Mouse (Mus musculus): ENCODE results near the gene Il31ra. TPM values are rescaled to one million over a fixed set of nuclear protein-coding genes. Genes with fewer than 3 reads are reported as not detected.
A peak's percentile ranks its signal among the peaks of the same experiment; 100 is the strongest.

Gene Il31ra
- polyA plus RNA-seq, 1 experiment from 2014 or later = 0.08 TPM

GRCm38 (mm10) chr13:112509465-112509864 is 84.7 kb downstream of the Il31ra start:
- H3K9me3 ChIP-seq (ENCODE audit: control insufficient read depth, low read length) = no peaks in the 10 kb centered on the region
- H3K36me3 ChIP-seq (ENCODE audit: control insufficient read depth, insufficient read depth, low read length) = peaks cover 3% of the 10 kb centered on the region
- no peaks in the 10 kb centered on the region for H3K4me1 ChIP-seq (replicated peaks; ENCODE audit: control insufficient read depth, insufficient read depth, low read length)
- no peak overlapping the region for H3K4me2 ChIP-seq
- WGBS = 28% methylated on average over 4 of the region's 4 CpGs
- DNase-seq (ENCODE audit: low spot score) (no peak), ATAC-seq (replicated peaks; ENCODE audit: low FRiP score) (peak; percentile 64)
- no peaks in the 10 kb centered on the region for H3K27me3 ChIP-seq (replicated peaks; ENCODE audit: control insufficient read depth, insufficient read depth, low read length)
- no peak overlapping the region for H3K9ac ChIP-seq (ENCODE audit: low read depth, low read length)
- H3K27ac ChIP-seq (ENCODE audit: low read depth, low read length) = no peak overlapping the region
- no peak overlapping the region for H3K4me3 ChIP-seq (ENCODE audit: low read depth, low read length)

GRCm38 (mm10) chr13:112508487-112508886 is 85.7 kb downstream of the Il31ra start:
- DNase-seq (ENCODE audit: low spot score) (no peak), ATAC-seq (replicated peaks; ENCODE audit: low FRiP score) (no peak)
- Histone ChIP-seq H3K4me2 (no peak overlapping the region), H3K4me1 (replicated peaks; ENCODE audit: control insufficient read depth, insufficient read depth, low read length) (no peaks in the 10 kb centered on the region), H3K9ac (ENCODE audit: low read depth, low read length) (no peak overlapping the region), H3K36me3 (ENCODE audit: control insufficient read depth, insufficient read depth, low read length) (peaks cover 12% of the 10 kb centered on the region), H3K27me3 (replicated peaks; ENCODE audit: control insufficient read depth, insufficient read depth, low read length) (no peaks in the 10 kb centered on the region), H3K4me3 (ENCODE audit: low read depth, low read length) (no peak overlapping the region), H3K9me3 (ENCODE audit: control insufficient read depth, low read length) (no peaks in the 10 kb centered on the region), H3K27ac (ENCODE audit: low read depth, low read length) (no peak overlapping the region)
- WGBS = 87% methylated on average over 5 of the region's 5 CpGs

- Histone ChIP-seq H3K4me2 (no peak overlapping the region), H3K9me3 (ENCODE audit: control insufficient read depth, low read length) (no peaks in the 10 kb centered on the region), H3K9ac (ENCODE audit: low read depth, low read length) (no peak overlapping the region), H3K4me1 (replicated peaks; ENCODE audit: control insufficient read depth, insufficient read depth, low read length) (no peaks in the 10 kb centered on the region), H3K36me3 (ENCODE audit: control insufficient read depth, insufficient read depth, low read length) (peaks cover 12% of the 10 kb centered on the region), H3K27me3 (replicated peaks; ENCODE audit: control insufficient read depth, insufficient read depth, low read length) (no peaks in the 10 kb centered on the region), H3K27ac (ENCODE audit: low read depth, low read length) (no peak overlapping the region), H3K4me3 (ENCODE audit: low read depth, low read length) (no peak overlapping the region)
- WGBS = 84% methylated on average over 13 of the region's 13 CpGs
- ATAC-seq (replicated peaks; ENCODE audit: low FRiP score) (no peak), DNase-seq (ENCODE audit: low spot score) (no peak)
These were observed 86.5 kb downstream of the Il31ra start for GRCm38 (mm10) chr13:112507691-112508090.

- Histone ChIP-seq H3K4me3 (ENCODE audit: low read depth, low read length) (no peak overlapping the region), H3K36me3 (ENCODE audit: control insufficient read depth, insufficient read depth, low read length) (peaks cover 12% of the 10 kb centered on the region), H3K9ac (ENCODE audit: low read depth, low read length) (no peak overlapping the region), H3K4me1 (replicated peaks; ENCODE audit: control insufficient read depth, insufficient read depth, low read length) (no peaks in the 10 kb centered on the region), H3K27ac (ENCODE audit: low read depth, low read length) (no peak overlapping the region), H3K27me3 (replicated peaks; ENCODE audit: control insufficient read depth, insufficient read depth, low read length) (no peaks in the 10 kb centered on the region), H3K9me3 (ENCODE audit: control insufficient read depth, low read length) (no peaks in the 10 kb centered on the region), H3K4me2 (no peak overlapping the region)
- 88% methylated on average over 13 of the region's 13 CpGs for WGBS
- DNase-seq (ENCODE audit: low spot score) = no peak
- no peak for ATAC-seq (replicated peaks; ENCODE audit: low FRiP score)
These were observed 87.4 kb downstream of the Il31ra start for GRCm38 (mm10) chr13:112506766-112507165.

GRCm38 (mm10) chr13:112505436-112505835 is 88.7 kb downstream of the Il31ra start:
- Histone ChIP-seq H3K4me1 (replicated peaks; ENCODE audit: control insufficient read depth, insufficient read depth, low read length) (no peaks in the 10 kb centered on the region), H3K9me3 (ENCODE audit: control insufficient read depth, low read length) (no peaks in the 10 kb centered on the region), H3K4me2 (no peak overlapping the region), H3K9ac (ENCODE audit: low read depth, low read length) (no peak overlapping the region), H3K27me3 (replicated peaks; ENCODE audit: control insufficient read depth, insufficient read depth, low read length) (no peaks in the 10 kb centered on the region), H3K36me3 (ENCODE audit: control insufficient read depth, insufficient read depth, low read length) (peaks cover 16% of the 10 kb centered on the region), H3K4me3 (ENCODE audit: low read depth, low read length) (no peak overlapping the region), H3K27ac (ENCODE audit: low read depth, low read length) (no peak overlapping the region)
- no peak for DNase-seq (ENCODE audit: low spot score)
- 90% methylated on average over 6 of the region's 6 CpGs for WGBS
- no peak for ATAC-seq (replicated peaks; ENCODE audit: low FRiP score)

- H3K4me2 ChIP-seq = no peak overlapping the region
- H3K9ac ChIP-seq (ENCODE audit: low read depth, low read length) = no peak overlapping the region
- DNase-seq (ENCODE audit: low spot score) (no peak), ATAC-seq (replicated peaks; ENCODE audit: low FRiP score) (no peak)
- no peaks in the 10 kb centered on the region for H3K4me1 ChIP-seq (replicated peaks; ENCODE audit: control insufficient read depth, insufficient read depth, low read length)
- H3K27ac ChIP-seq (ENCODE audit: low read depth, low read length) = no peak overlapping the region
- no peaks in the 10 kb centered on the region for H3K27me3 ChIP-seq (replicated peaks; ENCODE audit: control insufficient read depth, insufficient read depth, low read length)
- peaks cover 21% of the 10 kb centered on the region for H3K36me3 ChIP-seq (ENCODE audit: control insufficient read depth, insufficient read depth, low read length)
- 92% methylated on average over 13 of the region's 13 CpGs for WGBS
- H3K4me3 ChIP-seq (ENCODE audit: low read depth, low read length) = no peak overlapping the region
- H3K9me3 ChIP-seq (ENCODE audit: control insufficient read depth, low read length) = no peaks in the 10 kb centered on the region
These were observed 90.3 kb downstream of the Il31ra start for GRCm38 (mm10) chr13:112503846-112504245.

- no peak overlapping the region for H3K4me3 ChIP-seq (ENCODE audit: low read depth, low read length)
- 86% methylated on average over 9 of the region's 9 CpGs for WGBS
- no peaks in the 10 kb centered on the region; the same call in 1 of the 2 replicates for H3K4me1 ChIP-seq (replicated peaks; ENCODE audit: control insufficient read depth, insufficient read depth, low read length)
- no peak for ATAC-seq (replicated peaks; ENCODE audit: low FRiP score)
- no peaks in the 10 kb centered on the region for H3K9me3 ChIP-seq (ENCODE audit: control insufficient read depth, low read length)
- H3K4me2 ChIP-seq = no peak overlapping the region
- no peak overlapping the region for H3K27ac ChIP-seq (ENCODE audit: low read depth, low read length)
- no peak overlapping the region for H3K9ac ChIP-seq (ENCODE audit: low read depth, low read length)
- H3K27me3 ChIP-seq (replicated peaks; ENCODE audit: control insufficient read depth, insufficient read depth, low read length) = no peaks in the 10 kb centered on the region
- peaks cover 33% of the 10 kb centered on the region for H3K36me3 ChIP-seq (ENCODE audit: control insufficient read depth, insufficient read depth, low read length)
- no peak for DNase-seq (ENCODE audit: low spot score)
These were observed 93.7 kb downstream of the Il31ra start for GRCm38 (mm10) chr13:112500466-112500865.

GRCm38 (mm10) chr13:112500027-112500426 is 94.1 kb downstream of the Il31ra start:
- no peak overlapping the region for H3K9ac ChIP-seq (ENCODE audit: low read depth, low read length)
- no peak overlapping the region for H3K27ac ChIP-seq (ENCODE audit: low read depth, low read length)
- H3K9me3 ChIP-seq (ENCODE audit: control insufficient read depth, low read length) = no peaks in the 10 kb centered on the region
- H3K4me1 ChIP-seq (replicated peaks; ENCODE audit: control insufficient read depth, insufficient read depth, low read length) = no peaks in the 10 kb centered on the region; the same call in 1 of the 2 replicates
- H3K4me2 ChIP-seq = no peak overlapping the region
- 90% methylated on average over 4 of the region's 4 CpGs for WGBS
- ATAC-seq (replicated peaks; ENCODE audit: low FRiP score) = no peak
- peaks cover 32% of the 10 kb centered on the region for H3K36me3 ChIP-seq (ENCODE audit: control insufficient read depth, insufficient read depth, low read length)
- H3K27me3 ChIP-seq (replicated peaks; ENCODE audit: control insufficient read depth, insufficient read depth, low read length) = no peaks in the 10 kb centered on the region
- no peak for DNase-seq (ENCODE audit: low spot score)
- H3K4me3 ChIP-seq (ENCODE audit: low read depth, low read length) = no peak overlapping the region

- no peak overlapping the region for H3K9ac ChIP-seq (ENCODE audit: low read depth, low read length)
- H3K27ac ChIP-seq (ENCODE audit: low read depth, low read length) = no peak overlapping the region
- DNase-seq (ENCODE audit: low spot score) (no peak), ATAC-seq (replicated peaks; ENCODE audit: low FRiP score) (no peak)
- no peak overlapping the region for H3K4me2 ChIP-seq
- H3K36me3 ChIP-seq (ENCODE audit: control insufficient read depth, insufficient read depth, low read length) = peaks cover 18% of the 10 kb centered on the region; the same call in 1 of the 2 replicates
- no peak overlapping the region for H3K4me3 ChIP-seq (ENCODE audit: low read depth, low read length)
- WGBS = 90% methylated on average over 12 of the region's 12 CpGs
- H3K9me3 ChIP-seq (ENCODE audit: control insufficient read depth, low read length) = no peaks in the 10 kb centered on the region
- no peaks in the 10 kb centered on the region; the same call in 1 of the 2 replicates for H3K4me1 ChIP-seq (replicated peaks; ENCODE audit: control insufficient read depth, insufficient read depth, low read length)
- H3K27me3 ChIP-seq (replicated peaks; ENCODE audit: control insufficient read depth, insufficient read depth, low read length) = no peaks in the 10 kb centered on the region
These were observed 99.6 kb downstream of the Il31ra start for GRCm38 (mm10) chr13:112494590-112494989.
